Mouse (Mus musculus): ENCODE results near the gene Robo3. TPM values are rescaled to one million over a fixed set of nuclear protein-coding genes. Genes with fewer than 3 reads are reported as not detected.

Gene Robo3
- polyA plus RNA-seq (2012; rRNA removed): 0.36 and 0.38 TPM in 2 replicates

GRCm38 (mm10) chr9:37432720-37433421, at the start of gene Robo3:
Robo3 (minus strand) TSS chr9:37433246.

DNA sequence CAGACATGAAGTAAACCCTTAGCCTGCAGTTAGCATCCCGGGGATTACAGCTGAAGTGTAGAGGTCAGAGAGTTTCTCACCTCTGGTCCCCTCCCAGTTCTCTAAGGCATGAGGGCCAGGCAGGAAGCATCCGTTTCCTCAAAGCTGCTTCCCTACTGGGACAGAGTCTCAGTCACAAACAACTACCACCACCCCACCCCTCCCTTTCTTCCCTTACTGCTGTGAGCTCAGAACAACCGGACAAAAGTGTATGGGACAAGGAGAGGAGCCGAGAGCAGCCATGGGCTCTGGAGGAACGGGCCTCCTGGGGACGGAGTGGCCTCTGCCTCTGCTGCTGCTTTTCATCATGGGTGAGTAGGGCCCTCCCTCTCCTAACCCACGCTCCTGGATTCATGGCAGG, 31.2 kb downstream of the Robo3 start, which contains the start of gene Robo4:
TSS of gene Robo4 (plus strand) at position 96 of the 400 bp plus-strand sequence.

GRCm38 (mm10) chr9:37367301-37368080, 65.6 kb downstream of the Robo3 start, which contains the start of gene Hepacam:
Hepacam (plus strand) TSS chr9:37367351.

Other genes with a start within 250 kb of the Robo3 start
- gene Tmem218, start 225.0 kb downstream of the Robo3 start, polyA plus RNA-seq (2012; rRNA removed): 0.79 and 0.84 TPM in 2 replicates
- 0.88 and 1.4 TPM in 2 replicates for gene Slc37a2, start 177.5 kb downstream of the Robo3 start, polyA plus RNA-seq (2012; rRNA removed)
- 0.43 and 0.65 TPM in 2 replicates for gene Ccdc15, start 84.8 kb downstream of the Robo3 start, polyA plus RNA-seq (2012; rRNA removed)
- gene Hepacam, start 65.9 kb downstream of the Robo3 start, polyA plus RNA-seq (2012; rRNA removed): 0.17 and 0.24 TPM in 2 replicates
- 9.1 TPM in 2 replicates for gene Robo4, start 31.3 kb downstream of the Robo3 start, polyA plus RNA-seq (2012; rRNA removed)
- gene Msantd2, start 56.1 kb upstream of the Robo3 start, polyA plus RNA-seq (2012; rRNA removed): 4.1 and 4.9 TPM in 2 replicates
- 21.5 and 24.7 TPM in 2 replicates for gene Esam, start 94.8 kb upstream of the Robo3 start, polyA plus RNA-seq (2012; rRNA removed)
- gene Vsig2, start 106.0 kb upstream of the Robo3 start, polyA plus RNA-seq (2012; rRNA removed): 434 and 485 TPM in 2 replicates
- 3.1 and 4.8 TPM in 2 replicates for gene Nrgn, start 119.7 kb upstream of the Robo3 start, polyA plus RNA-seq (2012; rRNA removed)
- 0.99 and 1.4 TPM in 2 replicates for gene Siae, start 122.5 kb upstream of the Robo3 start, polyA plus RNA-seq (2012; rRNA removed)
- gene Spa17, start 180.5 kb upstream of the Robo3 start, polyA plus RNA-seq (2012; rRNA removed): 0.18 and 0.34 TPM in 2 replicates
- 24.2 and 26.7 TPM in 2 replicates for gene Tbrg1, start 224.1 kb upstream of the Robo3 start, polyA plus RNA-seq (2012; rRNA removed)
- gene Panx3, start 236.0 kb upstream of the Robo3 start, polyA plus RNA-seq (2012; rRNA removed): not detected in 2 replicates

All from stomach, adult 2 months (tissue).